Mouse (Mus musculus) testis, postnatal 10 days (tissue): ENCODE data around the gene Tmem179.

ENCODE experiments used
- DNase-seq: peaks from one replicate; pipeline ENCODE4 v3.0.0; 2021; ENCODE audit warnings: low spot score

Gene Tmem179

GRCm38 (mm10) chr12:112516697-112517337 is at the start of gene Tmem179:
TSS of gene Tmem179 (minus strand) at chr12:112516747.
- DNase-seq = no peak

GRCm38 (mm10) chr12:112563011-112563410 is 46.5 kb upstream of the Tmem179 start:
- no peak for DNase-seq

- DNase-seq = no peak
These were observed 45.9 kb upstream of the Tmem179 start for GRCm38 (mm10) chr12:112562462-112562861.

- no peak for DNase-seq
These were observed 44.6 kb upstream of the Tmem179 start for GRCm38 (mm10) chr12:112561163-112561562.

DNA sequence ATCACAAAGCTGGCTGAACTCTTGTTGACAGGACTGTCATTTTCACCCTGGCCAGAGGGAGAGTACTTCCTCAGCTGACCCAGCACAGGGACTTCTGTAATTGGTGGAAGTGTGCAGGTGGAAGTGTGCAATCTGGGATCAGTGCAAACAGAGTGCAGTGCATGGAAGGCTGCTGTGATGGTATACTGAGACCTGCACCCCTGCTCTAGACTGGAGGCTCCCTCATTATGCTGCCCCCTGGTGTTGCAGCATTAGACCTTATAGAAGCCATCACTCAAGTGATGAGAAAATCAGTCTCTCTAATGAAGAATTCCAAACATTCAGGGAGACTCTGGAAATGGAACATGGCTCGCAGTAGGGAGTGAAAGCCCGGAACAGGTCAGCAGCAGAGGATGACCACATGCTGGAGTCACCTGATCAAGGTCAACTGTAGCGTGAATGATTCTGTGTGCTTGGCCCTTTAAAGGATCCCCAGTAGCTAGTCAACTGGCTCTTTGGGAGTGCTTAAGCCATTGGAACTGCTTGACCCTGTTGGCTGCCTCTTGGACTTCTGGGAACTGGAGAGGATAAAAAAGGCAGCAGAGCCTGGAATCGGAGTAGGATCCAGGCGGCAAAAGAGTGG is 43.7 kb upstream of the Tmem179 start:
- DNase-seq = no peak

DNA sequence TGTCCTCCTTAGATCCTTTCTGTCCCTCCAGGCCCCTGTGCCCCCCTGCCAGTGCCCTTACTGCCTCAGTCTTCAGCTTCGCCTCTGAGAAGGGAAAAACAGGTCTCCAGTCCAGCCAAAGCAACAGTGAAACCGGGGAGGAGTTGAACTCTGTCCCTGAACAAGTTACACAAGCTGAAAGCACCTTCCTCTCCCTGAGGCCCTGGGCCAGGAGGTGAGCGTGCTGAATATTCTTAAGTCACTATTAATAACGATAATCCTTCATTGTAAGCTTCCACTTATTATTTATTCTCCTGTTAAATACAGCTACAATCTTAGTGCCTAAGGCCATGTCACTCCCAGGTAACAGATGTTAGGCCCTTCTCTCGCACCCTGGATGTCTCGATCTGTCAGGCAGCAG is 43.1 kb upstream of the Tmem179 start:
- DNase-seq = no peak

GRCm38 (mm10) chr12:112559231-112559630 is 42.7 kb upstream of the Tmem179 start:
- DNase-seq = no peak

DNA sequence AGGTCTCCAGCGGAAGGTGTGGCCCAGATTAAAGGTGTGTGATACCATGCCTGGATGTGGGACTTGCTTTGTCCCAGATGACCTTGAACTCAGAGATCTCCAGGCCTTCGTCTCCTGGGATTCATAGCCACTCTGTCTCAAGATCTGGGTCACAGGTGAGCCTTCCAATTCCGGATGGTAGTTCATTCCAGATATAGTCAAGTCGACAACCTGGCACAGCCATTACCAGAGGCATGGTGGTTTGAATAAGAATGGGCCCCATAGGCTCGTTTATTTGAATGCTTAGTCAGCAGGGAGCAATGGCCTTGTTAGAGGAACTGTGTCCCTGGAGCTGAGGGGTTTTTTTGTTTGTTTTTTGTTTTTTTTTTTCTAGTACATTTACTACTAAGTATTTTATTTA is 40.7 kb upstream of the Tmem179 start:
- DNase-seq = no peak

GRCm38 (mm10) chr12:112556531-112557060 is 40.0 kb upstream of the Tmem179 start:
- DNase-seq = no peak

GRCm38 (mm10) chr12:112554900-112555299 is 38.4 kb upstream of the Tmem179 start:
- peak; percentile 64 for DNase-seq

- DNase-seq = no peak
These were observed 36.0 kb upstream of the Tmem179 start for GRCm38 (mm10) chr12:112552520-112552919.

GRCm38 (mm10) chr12:112551861-112552375 is 35.4 kb upstream of the Tmem179 start:
- DNase-seq = peak; percentile 90

- DNase-seq = no peak
These were observed 32.7 kb upstream of the Tmem179 start for GRCm38 (mm10) chr12:112549287-112549686.

DNA sequence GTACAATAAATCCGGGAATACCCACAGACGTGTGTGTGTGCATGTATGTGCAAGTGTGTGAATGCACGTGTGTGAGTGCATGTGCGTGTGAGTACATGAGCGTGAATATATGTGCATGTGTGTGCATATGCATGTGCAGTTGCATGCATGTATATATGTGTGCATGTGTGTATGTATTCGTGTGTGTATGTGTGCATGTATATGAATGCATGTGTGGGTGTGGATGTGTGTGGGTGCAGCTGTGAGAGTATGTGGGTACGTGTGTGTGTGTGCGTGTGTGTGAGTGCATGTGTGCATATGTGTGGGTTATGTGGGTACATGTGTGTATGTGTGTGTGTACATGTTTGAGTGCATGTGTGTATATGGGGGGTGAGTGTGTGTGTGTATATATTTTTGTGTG is 29.6 kb upstream of the Tmem179 start:
- no peak for DNase-seq

GRCm38 (mm10) chr12:112544946-112545701 is 28.6 kb upstream of the Tmem179 start:
- no peak for DNase-seq

GRCm38 (mm10) chr12:112543941-112544340 is 27.4 kb upstream of the Tmem179 start:
- no peak for DNase-seq

- DNase-seq = peak; percentile 97
These were observed 26.4 kb upstream of the Tmem179 start for GRCm38 (mm10) chr12:112542920-112543300.

GRCm38 (mm10) chr12:112542257-112542919 is 25.8 kb upstream of the Tmem179 start:
- DNase-seq = no peak

DNA sequence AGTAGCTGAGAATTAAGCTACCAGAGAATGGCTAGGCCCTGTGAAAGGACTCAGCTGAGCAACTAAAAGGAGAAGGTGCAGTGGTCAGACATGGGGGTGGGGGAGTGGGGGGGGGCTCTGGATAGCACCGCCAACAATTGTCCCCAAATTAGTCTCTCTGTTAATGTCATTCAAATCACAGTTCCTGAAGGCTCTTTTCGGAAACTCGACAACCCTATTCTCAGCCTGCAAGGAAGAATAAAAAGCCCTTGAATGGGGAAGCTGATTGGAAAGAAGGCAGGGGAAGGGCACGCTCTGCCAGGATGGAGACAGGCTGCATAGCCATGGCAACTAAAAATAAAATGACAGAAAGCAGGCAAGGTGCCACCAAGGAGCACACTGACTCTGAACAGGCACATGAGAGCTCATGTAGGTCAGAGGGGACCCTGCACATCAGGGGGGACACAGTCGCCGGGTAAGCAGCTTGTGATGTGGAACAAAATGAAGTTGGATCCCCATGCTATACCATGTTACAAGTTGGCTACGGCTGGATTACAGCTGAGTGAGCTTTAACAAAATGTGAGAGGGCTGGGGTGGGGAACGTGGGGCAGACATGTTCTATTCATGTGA is 25.0 kb upstream of the Tmem179 start:
- no peak for DNase-seq

DNA sequence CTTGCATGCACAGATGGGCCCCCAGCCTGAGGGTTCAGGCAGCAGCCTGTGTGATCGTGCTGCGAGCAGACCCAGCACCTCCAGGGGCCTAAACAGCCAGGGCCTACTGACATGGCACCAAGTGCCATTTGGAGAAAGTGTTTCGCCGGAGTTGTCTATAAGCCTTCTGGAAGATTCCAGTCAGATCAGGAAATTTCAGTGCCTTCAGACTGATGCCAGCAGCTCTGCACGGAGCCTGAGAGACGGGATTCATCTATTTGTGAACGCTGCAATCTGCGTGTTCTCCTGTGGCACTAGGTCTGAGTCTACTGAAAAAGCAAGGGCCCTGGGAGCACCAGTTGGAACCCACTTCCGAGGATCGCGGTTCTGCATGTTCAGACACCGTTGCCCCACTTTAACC is 23.8 kb upstream of the Tmem179 start:
- DNase-seq = no peak

DNA sequence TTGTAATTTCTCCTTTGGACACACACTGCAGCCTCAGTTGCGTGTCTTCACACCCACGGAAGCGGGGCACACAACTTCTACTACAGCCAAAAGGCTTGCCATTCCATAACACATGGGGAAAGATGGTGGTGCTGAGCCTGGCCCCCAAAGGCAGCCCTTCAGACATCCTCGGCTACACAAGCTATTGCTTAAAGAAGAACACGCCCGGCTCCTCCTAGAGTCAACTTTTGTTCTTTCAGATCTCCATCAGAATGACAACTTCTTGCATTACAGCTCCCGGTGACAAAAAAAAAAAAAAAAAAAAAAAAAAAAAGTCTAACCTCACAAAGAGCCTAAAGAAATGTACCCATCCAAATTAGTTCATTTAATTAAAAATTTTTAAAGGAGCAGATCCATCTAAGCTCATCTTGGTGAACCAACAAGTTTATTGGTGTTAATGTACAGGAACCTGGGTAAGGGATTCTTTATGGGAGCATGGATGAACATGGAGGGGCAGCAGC is 23.0 kb upstream of the Tmem179 start:
- DNase-seq = no peak

DNA sequence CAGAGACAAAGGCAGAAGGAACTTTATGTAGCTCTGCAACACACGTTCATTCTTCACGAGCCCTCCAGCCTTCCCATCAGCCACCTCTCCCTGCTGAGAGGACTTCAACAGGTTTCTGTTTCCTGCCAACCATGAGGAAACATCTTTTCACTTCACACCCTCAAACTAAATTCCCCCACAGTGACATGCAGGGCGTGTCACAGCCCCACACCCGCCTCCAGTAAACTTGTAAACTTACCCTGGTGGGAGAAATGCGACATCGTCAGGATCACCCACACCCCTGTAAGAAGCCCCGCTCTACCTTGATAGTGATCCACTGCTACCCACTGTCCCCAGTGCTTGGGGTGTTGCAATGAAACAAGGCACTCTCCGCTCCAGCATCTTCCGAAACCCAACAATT is 21.8 kb upstream of the Tmem179 start:
- DNase-seq = no peak
